Mouse (Mus musculus) MEL (cell line): ENCODE results near the gene Pdcd2. TPM values are rescaled to one million over a fixed set of nuclear protein-coding genes. Genes with fewer than 3 reads are reported as not detected.

Source experiments
- DNase-seq: peaks from one replicate; pipeline ENCODE4 v3.0.0; 2011; ENCODE audit warnings: low read depth, low spot score
- H3K27ac ChIP-seq: 2 replicates; pipeline ENCODE4 v1.5.1; 2012; ENCODE audit warnings: low read depth, mild to moderate bottlenecking, control low read depth, low read length, moderate library complexity; ENCODE audit not compliant: control insufficient read depth
- H3K27me3 ChIP-seq, 2 experiments: fragments of 150-350 bp in 1 of 2; sonication (generic) in 1 of 2; 2 replicates each; pipeline ENCODE4 v1.6.1; 2012; ENCODE audit warnings: low read length in 2 of 2, mild to moderate bottlenecking in 2 of 2, improper control_type of control experiment in 1 of 2, moderate library complexity in 1 of 2; ENCODE audit not compliant: insufficient read depth in 2 of 2, control insufficient read depth in 1 of 2
- H3K36me3 ChIP-seq, 2 experiments: 2 replicates each; pipeline ENCODE4 v1.6.1; 2012 to 2014; ENCODE audit warnings: low read length in 2 of 2, improper control_type of control experiment in 1 of 2, inconsistent platforms in 1 of 2, mild to moderate bottlenecking in 1 of 2; ENCODE audit not compliant: insufficient read depth in 2 of 2, control insufficient read depth in 1 of 2
- H3K4me1 ChIP-seq, 2 experiments: fragments of 150-350 bp in 1 of 2; sonication (generic) in 1 of 2; 2 replicates each; pipeline ENCODE4 v1.6.1; 2012; ENCODE audit warnings: low read length in 2 of 2, improper control_type of control experiment in 1 of 2, mild to moderate bottlenecking in 1 of 2; ENCODE audit not compliant: insufficient read depth in 2 of 2, control insufficient read depth in 1 of 2
- H3K4me3 ChIP-seq, 2 experiments: fragments of 150-350 bp in 1 of 2; sonication (generic) in 1 of 2; 2 replicates each; pipeline ENCODE4 v1.5.1; 2012; ENCODE audit warnings: low read depth in 2 of 2, low read length in 2 of 2, mild to moderate bottlenecking in 2 of 2, moderate library complexity in 2 of 2, control low read depth in 1 of 2, improper control_type of control experiment in 1 of 2; ENCODE audit not compliant: control insufficient read depth in 1 of 2, insufficient read depth in 1 of 2
- H3K79me2 ChIP-seq: 2 replicates; pipeline ENCODE4 v1.6.1; 2012; ENCODE audit warnings: mild to moderate bottlenecking, low read length, moderate library complexity; ENCODE audit not compliant: control insufficient read depth, poor library complexity, insufficient read depth
- H3K9ac ChIP-seq: 2 replicates; pipeline ENCODE4 v1.6.1; 2012; ENCODE audit warnings: low read depth, mild to moderate bottlenecking, control low read depth, low read length, moderate library complexity; ENCODE audit not compliant: control insufficient read depth, poor library complexity, severe bottlenecking
- H3K9me3 ChIP-seq: fragments of 150-350 bp; sonication (generic); replicated peaks from 2 replicates; pipeline ENCODE4 v1.6.1; 2012; ENCODE audit warnings: mild to moderate bottlenecking, low read length, improper control_type of control experiment, moderate library complexity; ENCODE audit not compliant: insufficient read depth
- BHLHE40 ChIP-seq: IDR thresholded peaks from 2 replicates; pipeline ENCODE4 v1.6.1; 2012; ENCODE audit warnings: low read depth, mild to moderate bottlenecking, inconsistent platforms, low read length, improper control_type of control experiment, borderline replicate concordance
- CTCF ChIP-seq, 3 experiments: IDR thresholded peaks in 2 of 3; conservative IDR thresholded peaks in 1 of 3; 2 replicates each; pipeline ENCODE4 v1.5.1; 2011 to 2012; ENCODE audit warnings: low read length in 3 of 3, low read depth in 2 of 3, mild to moderate bottlenecking in 2 of 3, improper control_type of control experiment in 1 of 3, inconsistent platforms in 1 of 3, mixed read lengths in 1 of 3, moderate library complexity in 1 of 3; ENCODE audit not compliant: control insufficient read depth in 1 of 3, insufficient read depth in 1 of 3, poor library complexity in 1 of 3, severe bottlenecking in 1 of 3
- E2F4 ChIP-seq: IDR thresholded peaks from 2 replicates; pipeline ENCODE4 v1.6.1; 2011; ENCODE audit warnings: low read depth, low read length, improper control_type of control experiment, borderline replicate concordance
- ELF1 ChIP-seq: IDR thresholded peaks from 2 replicates; pipeline ENCODE4 v1.6.1; 2014; ENCODE audit warnings: low read depth, mild to moderate bottlenecking, inconsistent platforms, low read length, improper control_type of control experiment, moderate library complexity
- HCFC1 ChIP-seq: IDR thresholded peaks from 2 replicates; pipeline ENCODE4 v1.6.1; 2012; ENCODE audit warnings: low read depth, mild to moderate bottlenecking, inconsistent platforms, low read length, improper control_type of control experiment, moderate library complexity
- JUND ChIP-seq: IDR thresholded peaks from 2 replicates; pipeline ENCODE4 v1.6.1; 2011; ENCODE audit warnings: low read depth, mild to moderate bottlenecking, improper control_type of control experiment, low read length
- MYC ChIP-seq: IDR thresholded peaks from 2 replicates; pipeline ENCODE4 v1.6.1; 2011; ENCODE audit warnings: low read depth, mild to moderate bottlenecking, low read length, improper control_type of control experiment, moderate library complexity
- NELFE ChIP-seq: IDR thresholded peaks from 2 replicates; pipeline ENCODE4 v1.6.1; 2011; ENCODE audit warnings: low read depth, low read length, improper control_type of control experiment
- POLR2AphosphoS2 ChIP-seq: IDR thresholded peaks from 2 replicates; pipeline ENCODE4 v1.6.1; 2011; ENCODE audit warnings: low read length, improper control_type of control experiment
- POLR2AphosphoS5 ChIP-seq: IDR thresholded peaks from 2 replicates; pipeline ENCODE4 v1.6.1; 2012; ENCODE audit warnings: low read depth, borderline replicate concordance, mild to moderate bottlenecking, inconsistent platforms, low read length, moderate library complexity, mixed read lengths
- RAD21 ChIP-seq: IDR thresholded peaks from 2 replicates; pipeline ENCODE4 v1.6.1; 2011; ENCODE audit warnings: mild to moderate bottlenecking, low read depth, low read length, improper control_type of control experiment
- RCOR1 ChIP-seq: IDR thresholded peaks from 2 replicates; pipeline ENCODE4 v1.6.1; 2012; ENCODE audit warnings: low read depth, mild to moderate bottlenecking, inconsistent platforms, low read length, improper control_type of control experiment
- SIN3A ChIP-seq: IDR thresholded peaks from 2 replicates; pipeline ENCODE4 v1.6.1; 2012; ENCODE audit warnings: low read length, improper control_type of control experiment, inconsistent platforms
- SMC3 ChIP-seq: IDR thresholded peaks from 2 replicates; pipeline ENCODE4 v1.6.1; 2011; ENCODE audit warnings: low read depth, low read length, improper control_type of control experiment
- TAL1 ChIP-seq: IDR thresholded peaks from 2 replicates; pipeline ENCODE4 v1.6.1; 2012; ENCODE audit warnings: mild to moderate bottlenecking, inconsistent platforms, low read length, moderate library complexity, mixed read lengths
- TBP ChIP-seq: IDR thresholded peaks from 2 replicates; pipeline ENCODE4 v1.8.0; 2011; ENCODE audit warnings: low read depth, low read length, improper control_type of control experiment
- UBTF ChIP-seq: IDR thresholded peaks from 2 replicates; pipeline ENCODE4 v1.6.1; 2012; ENCODE audit warnings: low read depth, mild to moderate bottlenecking, inconsistent platforms, low read length, improper control_type of control experiment, moderate library complexity, borderline replicate concordance; ENCODE audit not compliant: insufficient read depth
- USF2 ChIP-seq, 2 experiments: IDR thresholded peaks; 2 replicates each; pipeline ENCODE4 v1.6.1; 2011 to 2012; ENCODE audit warnings: improper control_type of control experiment in 2 of 2, low read length in 2 of 2, borderline replicate concordance in 1 of 2, inconsistent platforms in 1 of 2, low read depth in 1 of 2, mild to moderate bottlenecking in 1 of 2; ENCODE audit not compliant: insufficient read depth in 1 of 2
- ZC3H11A ChIP-seq: IDR thresholded peaks from 2 replicates; pipeline ENCODE4 v1.6.1; 2012; ENCODE audit warnings: low read depth, mild to moderate bottlenecking, inconsistent platforms, low read length, improper control_type of control experiment
- ZKSCAN1 ChIP-seq: IDR thresholded peaks from 2 replicates; pipeline ENCODE4 v1.6.1; 2012; ENCODE audit warnings: low read depth, mild to moderate bottlenecking, inconsistent platforms, low read length, improper control_type of control experiment, moderate library complexity
- ZMIZ1 ChIP-seq: IDR thresholded peaks from 2 replicates; pipeline ENCODE4 v1.6.1; 2012; ENCODE audit warnings: low read depth, mild to moderate bottlenecking, inconsistent platforms, low read length, improper control_type of control experiment, moderate library complexity
- polyA plus RNA-seq, 2 experiments: library from polyadenylated mRNA; stranded (reverse) in 1 of 2; unstranded in 1 of 2; fragments of >175 nt in 1 of 2; fragments of >200 nt in 1 of 2; gene quantifications; 2 replicates each; pipeline versions ENCODE4 v1.2.1 to v1.2.4; 2012; ENCODE audit warnings: low replicate concordance in 2 of 2, low read depth in 1 of 2; ENCODE audit not compliant: insufficient read length in 2 of 2, insufficient read depth in 1 of 2, missing spikeins in 1 of 2
- total RNA-seq: library from RNA; depleted of rRNA; stranded (reverse); fragments of 300-350 nt; gene quantifications from 2 replicates; pipeline ENCODE4 v1.2.3, GENCODE M21; 2012

Pdcd2 gene
- total and polyA plus RNA-seq, 3 experiments: 109 to 110 TPM; not detected in 1

GRCm38 (mm10) chr17:15566908-15567307 is 39.8 kb upstream of the Pdcd2 start:
- peak in 2 of 3 experiments; percentile 12 to 52; a peak in 2 of 6 replicates for TF ChIP-seq CTCF (IDR thresholded peaks at IDR 0.05 in 2 of 3, conservative IDR thresholded peaks at IDR 0.05 in 1 of 3; ENCODE audit: control insufficient read depth in 1 of 3, insufficient read depth in 1 of 3, low read depth in 2 of 3, low read length in 3 of 3, poor library complexity in 1 of 3, severe bottlenecking in 1 of 3)
- TF ChIP-seq RAD21: peak; percentile 29
- no peak for TF ChIP-seq BHLHE40
- TF ChIP-seq MYC: peak; percentile 71
- TF ChIP-seq SMC3: peak; percentile 39
- TF ChIP-seq RCOR1: peak; percentile 56; the same call in 1 of the 2 replicates
- no peak for TF ChIP-seq ZKSCAN1
- Histone ChIP-seq H3K4me1 (peaks cover 0 to 8% of the 10 kb centered on the region in 2 experiments), H3K36me3 (peaks cover 0 to 3% of the 10 kb centered on the region in 2 experiments; a peak in 2 of 4 replicates), H3K4me3 (no peak overlapping the region), H3K9ac (no peak overlapping the region), H3K27ac (no peak overlapping the region), H3K27me3 (no peaks in the 10 kb centered on the region), H3K79me2 (no peaks in the 10 kb centered on the region; the same call in 1 of the 2 replicates), H3K9me3 (no peaks in the 10 kb centered on the region)
- DNase-seq: peak; percentile 43

- Histone ChIP-seq H3K27me3 (no peaks in the 10 kb centered on the region), H3K4me1 (peaks cover 0 to 8% of the 10 kb centered on the region in 2 experiments), H3K9ac (peak overlapping the region; percentile 48), H3K79me2 (no peaks in the 10 kb centered on the region; the same call in 1 of the 2 replicates), H3K4me3 (peak overlapping the region; percentile 62 to 96), H3K36me3 (peaks cover 0 to 3% of the 10 kb centered on the region in 2 experiments; a peak in 2 of 4 replicates), H3K9me3 (no peaks in the 10 kb centered on the region), H3K27ac (no peak overlapping the region)
- TF ChIP-seq E2F4 (no peak), NELFE (no peak), POLR2AphosphoS5 (no peak), BHLHE40 (no peak)
- DNase-seq: no peak
Measured at GRCm38 (mm10) chr17:15564928-15565300, 37.8 kb upstream of the Pdcd2 start.

DNA sequence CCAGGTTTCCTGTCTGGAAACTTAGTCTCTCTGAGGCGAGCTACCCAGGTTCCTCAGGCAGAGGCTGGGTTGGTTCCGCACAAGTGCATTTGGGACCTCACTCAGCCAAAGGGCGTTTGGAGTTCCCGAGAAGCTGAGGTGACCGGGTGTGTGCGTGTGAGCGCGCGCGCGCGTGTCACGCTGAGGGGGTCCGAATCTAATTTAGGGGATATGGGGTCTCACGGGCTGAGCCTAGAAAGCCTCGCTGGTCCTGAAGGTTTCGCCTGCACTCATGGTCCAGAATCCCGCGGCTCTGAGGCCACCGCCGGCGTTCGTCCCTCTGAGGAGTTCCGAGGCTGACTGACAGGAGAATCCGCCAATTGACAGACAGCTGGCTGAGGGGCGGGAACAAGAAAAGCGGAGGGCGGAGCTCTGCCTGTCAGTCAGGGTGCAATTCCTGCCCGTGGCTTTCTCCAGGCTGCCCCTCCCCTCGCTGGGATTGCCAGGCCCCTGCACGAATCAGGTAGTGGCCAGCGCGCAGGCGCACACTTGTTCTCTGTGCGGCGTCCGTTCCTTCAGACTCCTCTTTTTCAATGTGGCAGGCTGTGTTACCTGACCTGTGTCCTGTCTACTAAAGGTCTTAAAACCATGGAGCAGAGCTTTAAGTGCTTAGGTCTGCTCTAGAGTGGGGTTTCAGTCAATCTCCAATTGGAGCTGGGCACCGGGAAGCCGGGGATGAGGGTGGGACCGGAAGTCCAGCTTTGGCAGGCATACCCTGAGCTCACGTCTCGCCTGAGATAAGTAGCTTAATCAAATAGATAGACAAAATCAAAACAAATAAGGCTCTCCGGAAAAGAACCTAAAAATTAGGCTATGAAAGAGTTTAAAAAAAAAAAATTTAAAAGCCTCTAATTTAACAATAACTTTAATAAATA is 37.2 kb upstream of the Pdcd2 start, which contains the start of gene Prdm9:
Prdm9 (minus strand) TSS at position 341 of the 914 bp plus-strand sequence.
- no peaks in the 10 kb centered on the region for H3K27me3 ChIP-seq
- H3K4me3 ChIP-seq: peak within 1 kb of the TSS; percentile 96 to 97
- peaks cover 0 to 3% of the 10 kb centered on the region in 2 experiments; a peak in 2 of 4 replicates for H3K36me3 ChIP-seq
- H3K79me2 ChIP-seq: no peaks in the 10 kb centered on the region; the same call in 1 of the 2 replicates
- peak within 1 kb of the TSS; percentile 96 for H3K9ac ChIP-seq
- H3K4me1 ChIP-seq: peaks cover 0 to 8% of the 10 kb centered on the region in 2 experiments
- peak within 1 kb of the TSS; percentile 98 for H3K27ac ChIP-seq
- H3K9me3 ChIP-seq: no peaks in the 10 kb centered on the region
- peak; percentile 97 for DNase-seq
- TF ChIP-seq SIN3A: peak; percentile 65
- no peak; the same call in 1 of the 2 replicates for TF ChIP-seq JUND
- no peak for TF ChIP-seq UBTF
- TF ChIP-seq TAL1: no peak
- no peak for TF ChIP-seq USF2 (IDR thresholded peaks at IDR 0.05; ENCODE audit: borderline replicate concordance in 1 of 2, insufficient read depth in 1 of 2, low read depth in 1 of 2, low read length in 2 of 2)
- peak; percentile 87 for TF ChIP-seq TBP
- TF ChIP-seq ZMIZ1: no peak; the same call in none of the 2 replicates
- TF ChIP-seq BHLHE40: peak; percentile 77; the same call in 1 of the 2 replicates
- peak; percentile 66 for TF ChIP-seq HCFC1
- no peak for TF ChIP-seq ZKSCAN1
- TF ChIP-seq NELFE: peak; percentile 84
- no peak for TF ChIP-seq ZC3H11A
- TF ChIP-seq ELF1: peak; percentile 65
- TF ChIP-seq POLR2AphosphoS2: peak; percentile 80; the same call in 1 of the 2 replicates
- peak; percentile 64 for TF ChIP-seq E2F4
- TF ChIP-seq RAD21: no peak
- TF ChIP-seq MYC: 0 out of 2 replicates have a peak, but pooled peaks have one; percentile 29
